Mouse (Mus musculus): Measurements from ENCODE around the gene Aldh16a1.
A peak's percentile ranks its signal among the peaks of the same experiment; 100 is the strongest.
"Not testable (repeated sequence)": the region's sequence is repeated elsewhere in the genome, so short reads cannot be mapped to it uniquely, and the experiment has no call there.

The Aldh16a1 gene

GRCm38 (mm10) chr7:45134544-45135026 is 19.8 kb downstream of the Aldh16a1 start:
- no peak for DNase-seq (ENCODE audit: low read depth, low spot score)

GRCm38 (mm10) chr7:45133446-45134159 is 20.8 kb downstream of the Aldh16a1 start:
- DNase-seq (ENCODE audit: low read depth, low spot score), result no peak

- no peak for DNase-seq (ENCODE audit: low read depth, low spot score)
These were observed 22.5 kb downstream of the Aldh16a1 start for GRCm38 (mm10) chr7:45131850-45132249.

- no peak for DNase-seq (ENCODE audit: low read depth, low spot score)
These were observed 24.4 kb downstream of the Aldh16a1 start for GRCm38 (mm10) chr7:45129776-45130512.

GRCm38 (mm10) chr7:45129318-45129717 is 25.1 kb downstream of the Aldh16a1 start:
- peak; percentile 50 for DNase-seq (ENCODE audit: low read depth, low spot score)

GRCm38 (mm10) chr7:45128624-45129246 is 25.6 kb downstream of the Aldh16a1 start, which contains the start of gene Rpl13a:
TSS of gene Rpl13a (minus strand) at chr7:45128761.
- DNase-seq (ENCODE audit: low read depth, low spot score), result peak; percentile 99

- no peak for DNase-seq (ENCODE audit: low read depth, low spot score)
These were observed 26.6 kb downstream of the Aldh16a1 start for GRCm38 (mm10) chr7:45127700-45128224.

GRCm38 (mm10) chr7:45126844-45127699 is 27.3 kb downstream of the Aldh16a1 start:
- DNase-seq (ENCODE audit: low read depth, low spot score), result no peak

- no peak for DNase-seq (ENCODE audit: low read depth, low spot score)
These were observed 28.1 kb downstream of the Aldh16a1 start for GRCm38 (mm10) chr7:45126147-45126843.

GRCm38 (mm10) chr7:45125649-45126048 is 28.7 kb downstream of the Aldh16a1 start:
- DNase-seq (ENCODE audit: low read depth, low spot score), result not testable (repeated sequence)

- no peak for DNase-seq (ENCODE audit: low read depth, low spot score)
These were observed 29.2 kb downstream of the Aldh16a1 start for GRCm38 (mm10) chr7:45125144-45125600.

GRCm38 (mm10) chr7:45124224-45125143 is 29.9 kb downstream of the Aldh16a1 start, which contains the start of gene Rps11:
TSS of gene Rps11 (minus strand) at chr7:45124439.
- peak; percentile 100 for DNase-seq (ENCODE audit: low read depth, low spot score)

- DNase-seq (ENCODE audit: low read depth, low spot score), result no peak
These were observed 31.2 kb downstream of the Aldh16a1 start for GRCm38 (mm10) chr7:45123186-45123570.

- no peak for DNase-seq (ENCODE audit: low read depth, low spot score)
These were observed 31.7 kb downstream of the Aldh16a1 start for GRCm38 (mm10) chr7:45122561-45123185.

- DNase-seq (ENCODE audit: low read depth, low spot score), result no peak
These were observed 32.4 kb downstream of the Aldh16a1 start for GRCm38 (mm10) chr7:45121966-45122365.

- DNase-seq (ENCODE audit: low read depth, low spot score), result no peak
These were observed 33.0 kb downstream of the Aldh16a1 start for GRCm38 (mm10) chr7:45121404-45121803.

- no peak for DNase-seq (ENCODE audit: low read depth, low spot score)
These were observed 34.3 kb downstream of the Aldh16a1 start for GRCm38 (mm10) chr7:45119780-45120709.

GRCm38 (mm10) chr7:45118336-45118735 is 36.0 kb downstream of the Aldh16a1 start:
- no peak for DNase-seq (ENCODE audit: low read depth, low spot score)

All from embryo, embryonic 11.5 days (tissue).